Mouse (Mus musculus): ENCODE results near the gene Ddah1.

DNA sequence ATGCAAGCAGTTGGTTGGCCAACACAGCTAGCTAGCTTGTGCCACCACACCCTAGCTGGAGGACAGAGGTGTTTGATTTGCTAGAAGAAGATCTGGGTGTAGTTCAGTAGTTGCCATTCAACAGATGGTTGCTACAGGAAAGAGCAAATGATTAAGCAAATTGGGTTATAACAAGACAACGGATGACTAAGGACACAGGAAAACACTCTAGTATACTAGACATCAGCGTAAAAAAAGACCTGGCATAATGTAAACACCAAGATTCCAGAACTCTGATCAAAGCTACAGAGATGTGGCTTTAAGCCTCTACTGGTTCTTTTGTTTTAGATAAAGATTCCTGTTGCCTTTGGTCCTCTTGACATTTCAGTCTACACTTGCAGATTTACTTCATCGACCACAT is 164.5 kb downstream of the Ddah1 start:
- TF ChIP-seq POLR2A (IDR thresholded peaks at IDR 0.05; ENCODE audit: borderline replicate concordance, extremely low read depth, insufficient read depth, insufficient read length, poor library complexity, severe bottlenecking) (no peak), CTCF (IDR thresholded peaks at IDR 0.05; ENCODE audit: borderline replicate concordance, extremely low read depth, insufficient read depth, insufficient read length) (no peak)

Measured in brain, embryonic 14.5 days (tissue).